Mouse (Mus musculus) spleen, adult 18-20 months (tissue): Measurements from ENCODE around the gene Pten.
A peak's percentile ranks its signal among the peaks of the same experiment; 100 is the strongest.
"Not testable (repeated sequence)": the region's sequence is repeated elsewhere in the genome, so short reads cannot be mapped to it uniquely, and the experiment has no call there.

Experiments used
- DNase-seq, 2 experiments: peaks; one replicate each; pipeline ENCODE4 v3.0.0; 2022; ENCODE audit warnings: mixed read lengths in 2 of 2

The Pten gene

DNA sequence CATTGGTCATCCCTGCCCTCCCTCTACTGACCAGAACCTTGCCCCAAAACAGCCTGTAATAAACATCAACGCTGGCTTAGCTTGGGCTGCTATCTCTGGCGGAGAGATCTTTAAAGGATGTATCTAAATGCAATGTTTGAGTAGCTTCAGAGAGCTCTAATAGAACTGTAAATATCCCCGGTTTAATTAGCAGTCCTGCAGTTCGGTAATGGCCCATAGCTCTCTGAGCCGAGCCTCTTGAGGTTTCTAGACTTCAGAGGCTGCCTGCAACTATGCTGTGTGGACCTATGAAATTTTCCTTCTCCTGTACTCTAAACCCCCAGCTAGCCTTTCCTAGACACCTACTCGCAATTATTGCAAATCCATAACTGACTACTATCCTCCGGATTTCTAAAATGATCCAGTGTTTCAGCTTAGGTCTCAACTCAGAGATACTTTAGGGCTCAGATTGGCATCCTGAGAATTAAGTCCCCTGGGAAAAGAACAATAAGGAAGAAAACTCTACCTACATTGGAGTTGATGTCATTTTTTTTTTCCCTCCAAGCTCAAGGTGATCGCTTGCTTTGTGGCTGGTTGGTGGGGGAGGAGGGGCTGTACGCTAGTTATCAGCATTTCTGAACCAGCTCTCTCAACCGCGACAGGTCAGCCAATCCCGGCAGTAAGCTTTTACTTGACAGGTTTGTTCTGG is 2.0 kb upstream of the Pten start:
- no peak for DNase-seq

DNA sequence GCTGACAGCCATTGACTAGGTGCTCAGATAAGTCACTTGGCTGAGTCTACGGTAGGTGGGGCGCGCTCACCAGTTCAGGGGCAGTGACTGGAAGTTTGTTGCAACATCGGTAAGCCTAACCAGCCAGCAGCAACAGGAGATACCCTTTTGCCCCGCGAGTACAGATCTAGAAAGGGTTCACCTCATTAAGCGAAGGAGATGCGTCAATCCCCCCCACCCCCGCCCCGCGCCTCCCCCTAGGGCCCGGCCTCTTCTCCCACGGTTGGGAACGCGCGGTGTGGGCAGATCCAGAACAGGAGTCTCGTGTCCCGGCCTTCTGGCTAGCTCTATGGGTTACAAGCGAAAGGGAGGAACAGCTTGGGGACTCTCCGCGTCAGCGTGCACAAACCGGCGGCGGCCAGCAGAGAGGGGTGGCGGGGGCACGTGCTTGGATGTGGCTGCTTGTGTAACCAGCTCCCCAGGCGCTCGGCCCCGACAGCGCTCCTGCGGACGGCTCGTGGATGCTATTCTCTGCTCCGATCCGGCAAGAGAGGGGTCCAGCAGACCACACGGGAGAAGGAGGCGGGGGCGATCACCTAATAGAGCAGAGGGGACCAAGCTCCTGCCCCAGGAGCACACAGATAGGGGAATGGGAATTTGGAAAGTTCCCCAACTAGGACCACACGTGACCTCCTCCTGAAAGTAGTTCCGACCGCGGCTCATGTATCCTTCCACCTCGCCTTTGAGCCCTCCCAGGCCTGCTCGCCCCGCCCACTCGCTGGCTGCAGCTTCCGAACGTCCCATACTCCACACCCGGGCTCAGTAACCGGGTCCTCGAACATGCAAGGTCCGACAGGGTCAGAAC is 1.3 kb upstream of the Pten start:
- peak; percentile 93 to 96 for DNase-seq

DNA sequence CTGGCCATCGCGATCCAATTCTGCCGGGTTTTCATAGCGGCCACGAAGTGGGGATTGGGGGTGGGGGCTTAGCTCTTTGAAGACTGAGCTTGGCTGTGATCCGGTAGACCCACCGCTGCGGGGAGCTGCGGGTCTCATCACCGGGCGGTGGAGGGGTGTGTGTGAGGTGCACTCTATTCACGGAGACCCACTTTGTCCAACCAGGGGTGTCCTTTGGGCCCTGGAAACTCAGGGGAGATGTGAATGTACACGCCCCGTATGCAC is 729 bp upstream of the Pten start:
- no peak for DNase-seq

DNA sequence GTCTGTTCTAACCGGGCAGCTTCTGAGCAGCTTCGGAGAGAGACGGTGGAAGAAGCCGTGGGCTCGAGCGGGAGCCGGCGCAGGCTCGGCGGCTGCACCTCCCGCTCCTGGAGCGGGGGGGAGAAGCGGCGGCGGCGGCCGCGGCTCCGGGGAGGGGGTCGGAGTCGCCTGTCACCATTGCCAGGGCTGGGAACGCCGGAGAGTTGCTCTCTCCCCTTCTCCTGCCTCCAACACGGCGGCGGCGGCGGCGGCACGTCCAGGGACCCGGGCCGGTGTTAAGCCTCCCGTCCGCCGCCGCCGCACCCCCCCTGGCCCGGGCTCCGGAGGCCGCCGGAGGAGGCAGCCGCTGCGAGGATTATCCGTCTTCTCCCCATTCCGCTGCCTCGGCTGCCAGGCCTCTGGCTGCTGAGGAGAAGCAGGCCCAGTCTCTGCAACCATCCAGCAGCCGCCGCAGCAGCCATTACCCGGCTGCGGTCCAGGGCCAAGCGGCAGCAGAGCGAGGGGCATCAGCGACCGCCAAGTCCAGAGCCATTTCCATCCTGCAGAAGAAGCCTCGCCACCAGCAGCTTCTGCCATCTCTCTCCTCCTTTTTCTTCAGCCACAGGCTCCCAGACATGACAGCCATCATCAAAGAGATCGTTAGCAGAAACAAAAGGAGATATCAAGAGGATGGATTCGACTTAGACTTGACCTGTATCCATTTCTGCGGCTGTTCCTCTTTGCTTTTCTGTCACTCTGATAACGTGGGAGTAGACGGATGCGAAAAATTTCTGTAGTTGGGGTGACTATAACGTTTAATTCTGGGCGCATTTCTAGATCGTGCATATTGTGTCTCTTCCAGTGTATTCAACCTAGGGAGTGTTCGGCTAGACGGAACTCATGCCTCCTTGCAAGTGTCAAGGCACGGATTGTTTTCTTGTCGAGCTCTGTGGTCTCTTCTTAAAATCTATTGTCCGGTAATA is 815 bp downstream of the Pten start:
- DNase-seq: peak in 1 of 2 experiments; percentile 64

DNA sequence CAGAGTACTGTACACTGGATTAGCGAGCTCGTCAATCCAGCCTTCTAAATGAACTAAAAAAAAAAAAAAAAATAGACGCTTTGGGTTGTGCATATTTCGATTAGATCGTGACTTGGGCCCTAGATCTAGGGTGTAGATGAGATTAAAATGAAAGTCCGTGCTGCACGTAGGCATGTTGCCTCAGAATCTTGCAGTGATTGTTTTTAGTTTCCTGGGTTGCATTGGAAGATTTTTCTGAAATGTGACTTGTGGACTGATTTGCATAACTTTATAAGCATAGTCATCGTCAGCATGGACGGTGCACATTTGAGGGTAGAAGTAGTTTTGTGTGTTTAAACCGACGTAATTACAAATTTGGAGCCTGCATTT is 1.5 kb downstream of the Pten start:
- DNase-seq: no peak

DNA sequence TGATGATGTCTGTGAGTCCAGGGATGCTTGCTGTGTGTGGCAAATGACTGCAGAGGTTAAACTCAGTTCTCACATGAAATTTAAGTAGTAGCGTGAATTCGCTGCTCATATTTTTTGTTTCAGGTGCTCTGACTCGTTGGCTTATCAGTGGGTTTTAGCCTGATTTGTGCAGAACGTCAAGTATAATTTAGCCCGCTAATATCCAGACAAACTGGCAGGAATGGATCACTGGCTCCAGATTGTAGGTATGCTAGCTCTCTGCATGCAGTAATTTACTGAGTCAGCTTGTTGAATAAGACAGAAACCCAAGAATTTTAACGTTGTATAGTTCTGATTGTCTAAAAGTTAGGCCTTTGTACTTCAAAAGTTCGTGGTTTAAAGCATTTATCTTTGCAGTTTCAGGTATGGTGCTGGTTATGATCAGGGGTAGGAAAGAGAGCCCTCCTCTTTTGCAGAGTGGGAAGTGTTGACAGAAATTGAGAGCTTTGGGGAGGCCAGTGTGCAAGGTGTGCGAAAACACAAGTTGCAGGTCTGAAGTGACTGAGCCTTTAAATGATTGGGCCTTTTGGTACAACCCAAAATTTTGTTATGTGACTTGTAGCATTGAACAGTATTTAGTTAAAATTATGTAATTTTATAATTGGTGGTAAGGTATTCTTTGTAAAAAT is 2.2 kb downstream of the Pten start:
- DNase-seq: no peak

DNA sequence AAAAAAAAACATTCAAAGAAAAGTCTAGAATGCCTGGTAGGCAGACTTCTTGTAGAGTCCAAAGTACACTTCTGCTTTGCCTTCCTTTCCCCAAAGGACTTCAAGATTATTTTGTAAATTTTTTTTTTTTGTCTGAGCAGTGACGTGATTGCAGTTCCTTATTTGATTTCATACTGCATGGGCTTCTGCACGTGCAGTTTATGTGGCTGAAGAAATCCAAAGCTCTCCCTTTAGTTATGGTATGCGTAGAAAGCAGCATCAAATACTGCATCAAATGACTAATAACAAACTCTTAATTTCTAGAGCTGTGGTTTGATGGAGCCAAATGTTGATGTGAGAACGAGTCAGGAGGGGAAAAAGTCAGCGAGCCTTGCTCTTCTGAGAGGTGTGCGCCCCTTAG is 3.2 kb downstream of the Pten start:
- no peak for DNase-seq

DNA sequence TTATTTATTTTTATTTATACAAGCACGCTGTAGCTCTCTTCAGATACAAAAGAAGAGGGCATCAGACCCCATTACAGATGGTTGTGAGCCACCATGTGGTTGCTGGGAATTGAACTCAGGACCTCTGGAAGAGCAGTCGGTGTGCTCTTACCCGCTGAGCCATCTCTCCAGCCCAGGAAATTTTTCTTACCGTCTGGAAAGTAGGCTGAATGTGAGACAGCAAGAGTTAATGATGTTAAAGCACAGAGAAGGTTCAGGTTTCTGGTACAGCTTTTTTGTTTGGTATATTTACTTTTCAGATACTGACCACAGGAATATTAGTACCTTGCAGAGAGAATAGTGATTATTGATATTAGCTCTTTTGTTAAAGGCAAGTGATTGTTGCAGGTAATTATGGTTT is 3.9 kb downstream of the Pten start:
- DNase-seq: no peak

DNA sequence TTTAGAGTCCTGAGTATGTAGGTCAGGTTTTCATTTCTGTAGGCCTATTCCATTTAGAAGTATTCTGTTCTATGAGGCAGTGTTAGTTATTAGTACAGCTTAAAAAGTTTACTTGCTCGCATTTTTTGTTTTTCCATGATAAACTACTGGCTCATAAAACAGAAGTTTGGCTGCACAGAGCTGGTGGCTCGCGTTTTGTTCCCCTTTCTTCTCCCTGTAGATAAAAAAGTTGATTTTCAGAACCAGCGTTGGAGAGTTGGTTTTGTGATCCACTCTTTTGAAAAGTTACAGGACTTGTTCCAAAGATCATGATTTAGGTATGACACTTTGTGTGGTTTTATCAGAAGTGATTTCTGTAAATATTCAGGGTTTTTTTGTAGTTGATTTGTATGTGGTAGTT is 5.2 kb downstream of the Pten start:
- no peak for DNase-seq

DNA sequence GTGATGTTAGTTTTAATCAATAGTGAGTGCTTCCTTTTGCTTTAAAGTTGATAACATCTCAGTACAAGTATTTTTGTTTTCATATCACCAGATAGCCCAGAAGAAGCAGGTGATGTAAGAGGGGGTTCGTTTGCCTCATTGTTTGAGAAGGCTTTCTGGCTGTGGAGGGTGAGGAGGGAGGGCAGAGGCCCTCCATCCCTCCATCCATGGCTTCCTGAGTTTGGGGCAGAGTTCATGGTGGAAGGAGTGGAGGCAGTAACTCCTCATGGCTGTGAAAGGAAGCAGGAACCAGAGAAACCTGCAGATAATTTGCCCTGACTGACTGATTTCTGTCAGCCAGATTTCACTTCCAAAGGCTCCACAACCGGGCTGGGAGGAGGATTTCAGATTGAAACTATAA is 21.1 kb downstream of the Pten start:
- DNase-seq: no peak

DNA sequence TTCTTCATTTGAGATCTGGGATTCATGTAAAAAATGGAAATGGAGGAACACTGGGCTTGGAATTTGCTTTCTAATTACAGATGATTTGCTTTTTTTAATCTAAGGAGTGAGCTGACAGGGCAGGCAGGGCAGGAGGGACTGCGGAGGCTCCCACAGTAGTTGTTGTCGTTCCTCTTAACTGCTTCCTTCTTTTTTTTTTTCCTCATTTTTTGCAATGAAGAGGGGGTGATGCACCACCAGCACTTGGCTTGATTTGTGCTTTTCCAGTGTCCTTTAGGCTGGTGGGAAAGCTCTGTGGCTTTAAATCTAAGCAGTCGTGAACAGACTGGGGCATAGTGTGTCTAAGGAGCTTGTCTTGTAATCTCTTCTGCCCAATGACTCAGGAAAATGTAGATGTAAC is 21.8 kb downstream of the Pten start:
- no peak for DNase-seq

DNA sequence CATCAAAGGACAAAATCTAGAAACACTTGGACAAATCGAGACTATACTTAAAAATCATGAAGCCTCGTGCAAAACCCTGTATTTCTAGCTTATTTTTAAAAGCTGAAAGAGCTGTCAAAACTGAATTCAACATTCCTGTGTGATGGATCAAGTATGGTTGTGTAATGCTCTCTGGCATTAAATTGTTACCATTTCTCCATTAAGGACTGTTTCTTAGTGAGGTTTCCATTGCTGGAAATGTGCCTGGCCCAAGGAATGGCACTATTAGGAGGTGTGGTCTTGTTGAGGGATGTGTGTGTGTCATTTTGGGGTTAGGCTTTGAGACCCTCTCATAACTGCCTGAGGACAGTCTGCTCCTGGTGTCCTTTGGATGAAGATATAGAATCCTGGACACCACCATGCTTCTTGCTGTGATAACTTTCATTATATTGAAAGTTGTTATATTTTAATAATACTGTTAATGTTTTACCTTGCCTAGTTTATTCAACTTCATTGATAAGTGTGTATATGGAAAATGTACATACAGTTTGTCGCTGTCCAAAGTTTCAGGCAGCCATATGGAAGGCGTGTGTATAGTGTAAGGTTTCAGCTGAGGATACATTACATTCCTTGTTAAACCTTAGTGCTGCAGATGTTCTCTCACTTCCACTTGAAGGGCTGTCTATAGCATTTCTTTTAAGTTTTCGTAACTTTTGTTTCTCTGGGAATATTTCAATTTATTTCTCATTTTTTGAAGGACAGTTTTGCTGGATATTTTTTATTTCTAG is 24.2 kb downstream of the Pten start:
- no peak for DNase-seq

DNA sequence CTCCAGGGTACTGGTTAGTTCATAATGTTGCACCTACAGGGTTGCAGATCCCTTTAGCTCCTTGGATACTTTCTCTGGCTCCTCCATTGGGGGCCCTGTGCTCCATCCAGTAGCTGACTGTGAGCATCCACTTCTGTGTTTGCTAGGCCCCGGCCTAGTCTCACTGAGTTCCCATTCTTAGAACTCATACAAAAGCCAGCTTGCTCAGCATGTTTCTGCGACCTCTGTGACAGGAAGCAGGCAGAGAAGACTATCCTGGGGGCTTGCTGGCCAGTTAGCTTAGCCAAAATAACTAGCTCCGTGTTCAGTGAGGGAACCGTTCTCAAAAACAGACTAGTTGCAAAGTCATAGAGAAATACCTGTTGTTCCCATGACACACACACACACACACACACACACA is 30.1 kb downstream of the Pten start:
- DNase-seq: not testable (repeated sequence)

DNA sequence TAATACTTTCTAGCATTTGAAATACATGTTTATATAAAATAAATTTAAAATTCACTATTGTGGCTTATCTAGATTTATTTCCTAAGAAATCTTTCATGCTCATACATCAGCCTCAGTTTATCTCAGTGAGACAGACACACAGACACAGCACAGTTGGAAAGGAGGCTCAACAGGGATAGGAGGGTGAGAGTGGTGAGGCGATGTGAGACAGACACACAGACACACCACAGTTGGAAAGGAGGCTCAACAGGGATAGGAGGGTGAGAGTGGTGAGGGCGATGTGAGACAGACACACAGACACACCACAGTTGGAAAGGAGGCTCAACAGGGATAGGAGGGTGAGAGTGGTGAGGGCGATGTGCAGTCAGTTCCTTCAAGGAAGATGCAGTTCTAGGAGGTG is 30.7 kb downstream of the Pten start:
- not testable (repeated sequence) for DNase-seq

DNA sequence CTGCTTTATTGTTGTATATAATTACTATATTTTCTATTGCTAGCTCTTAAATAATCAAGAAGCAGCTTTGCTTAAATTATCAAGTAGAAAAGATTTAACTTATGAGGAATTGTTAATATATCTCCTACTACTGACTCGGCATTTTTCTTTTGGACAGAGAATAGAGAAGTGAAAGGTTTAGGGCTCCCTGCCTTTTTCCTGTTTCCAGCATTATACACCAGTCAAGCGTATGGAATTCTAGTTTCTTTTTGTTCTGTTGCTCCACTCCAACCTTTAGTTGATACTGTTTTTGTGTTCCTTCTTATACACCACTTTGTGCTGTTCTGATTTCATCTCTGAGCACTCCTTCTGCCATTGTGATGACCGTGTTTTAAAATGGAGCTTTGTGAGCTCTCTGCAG is 32.2 kb downstream of the Pten start:
- no peak for DNase-seq

DNA sequence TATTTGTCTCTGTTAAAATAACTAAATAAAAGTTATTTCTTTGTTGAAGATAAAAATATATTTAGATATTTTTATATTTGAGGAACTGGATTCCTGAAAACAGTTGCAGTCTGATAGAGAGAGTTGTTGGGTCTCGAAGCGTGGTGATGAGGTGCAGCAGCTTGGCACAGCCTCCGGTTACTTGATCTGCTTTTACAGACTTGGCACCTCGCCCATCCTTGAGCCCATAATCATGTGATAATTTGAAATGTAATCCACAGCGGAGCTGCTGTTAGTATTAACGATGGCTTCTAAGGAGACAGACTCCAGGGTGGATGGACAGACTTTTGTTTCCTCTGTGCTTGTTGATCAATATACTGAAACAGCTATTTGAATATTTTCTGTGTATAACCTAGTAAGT is 35.3 kb downstream of the Pten start:
- DNase-seq: peak in 1 of 2 experiments; percentile 27

DNA sequence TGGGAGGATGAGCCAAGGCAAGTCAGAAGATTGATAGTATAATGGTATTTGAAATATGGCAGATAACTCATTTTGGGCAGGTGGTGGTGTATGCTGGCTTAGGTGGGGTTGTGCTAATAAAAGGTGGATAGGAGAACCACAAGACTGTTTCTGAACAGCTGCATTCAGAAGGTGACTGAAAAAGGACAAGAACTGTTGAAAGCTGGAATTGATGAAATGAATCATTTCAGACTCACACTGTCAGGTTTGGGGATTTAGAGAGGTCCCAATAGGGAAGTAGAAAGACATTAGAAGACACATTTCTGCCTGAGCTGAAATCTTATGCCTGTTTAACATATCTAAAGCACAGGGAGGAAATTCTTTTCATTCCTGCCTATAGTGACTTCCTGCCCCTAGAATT is 36.6 kb downstream of the Pten start:
- no peak for DNase-seq

DNA sequence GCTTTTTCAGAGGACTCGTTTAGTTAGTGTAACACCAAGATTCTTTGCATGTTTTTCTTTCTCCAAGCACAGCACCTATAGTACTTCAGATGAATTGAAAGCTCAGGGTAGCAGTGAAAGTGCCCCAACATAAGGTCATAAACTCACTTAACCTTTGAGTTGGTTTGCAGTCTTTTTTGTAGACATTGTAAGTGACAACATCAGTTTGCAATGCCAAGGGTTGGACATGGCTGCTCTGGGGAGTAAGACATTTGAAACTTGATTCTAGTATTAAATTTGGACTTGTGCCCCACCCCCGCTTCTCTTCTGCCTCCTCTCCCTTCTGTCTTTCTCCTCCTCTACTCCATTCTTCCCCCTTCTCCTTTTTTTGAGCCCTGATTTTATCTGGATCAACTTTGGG is 43.3 kb downstream of the Pten start:
- DNase-seq: no peak

DNA sequence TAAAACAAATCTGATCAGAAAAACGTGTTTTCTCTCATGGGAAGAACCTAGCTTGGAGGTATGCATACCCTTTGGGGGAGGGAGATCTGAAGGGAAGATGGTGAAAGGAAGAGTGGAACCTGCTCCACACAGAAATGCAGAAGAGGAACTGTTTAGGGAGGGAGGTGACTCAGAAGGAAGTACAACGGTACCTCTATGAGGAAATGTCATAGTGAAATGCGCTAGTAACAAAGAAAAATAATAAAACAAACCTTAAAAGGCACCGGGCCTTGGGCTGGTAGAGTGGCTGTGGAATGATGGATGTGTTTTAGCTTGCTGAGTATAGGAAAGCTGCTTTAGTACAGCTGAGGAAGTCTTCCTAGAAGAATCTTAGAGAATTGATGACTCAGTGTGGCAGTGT is 47.4 kb downstream of the Pten start:
- DNase-seq: no peak

DNA sequence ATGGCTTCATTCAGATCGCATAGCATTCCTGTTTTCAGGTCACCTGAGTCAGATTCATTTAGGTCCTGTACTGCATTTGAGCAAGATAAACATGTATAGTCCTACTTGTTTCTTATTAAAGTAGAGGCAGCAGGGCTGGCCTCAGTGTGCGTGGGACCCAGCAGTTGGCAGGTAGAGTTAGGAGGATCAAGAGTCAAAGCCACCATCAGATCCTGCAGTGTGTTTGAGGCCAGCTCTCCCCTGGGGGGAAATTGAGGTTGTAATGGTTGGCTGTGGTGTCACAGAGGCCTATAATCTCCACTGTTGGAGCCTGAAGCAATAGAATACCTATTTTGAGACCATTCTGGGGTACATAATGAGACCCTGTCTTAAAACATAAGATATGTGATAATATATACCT is 50.3 kb downstream of the Pten start:
- no peak for DNase-seq

DNA sequence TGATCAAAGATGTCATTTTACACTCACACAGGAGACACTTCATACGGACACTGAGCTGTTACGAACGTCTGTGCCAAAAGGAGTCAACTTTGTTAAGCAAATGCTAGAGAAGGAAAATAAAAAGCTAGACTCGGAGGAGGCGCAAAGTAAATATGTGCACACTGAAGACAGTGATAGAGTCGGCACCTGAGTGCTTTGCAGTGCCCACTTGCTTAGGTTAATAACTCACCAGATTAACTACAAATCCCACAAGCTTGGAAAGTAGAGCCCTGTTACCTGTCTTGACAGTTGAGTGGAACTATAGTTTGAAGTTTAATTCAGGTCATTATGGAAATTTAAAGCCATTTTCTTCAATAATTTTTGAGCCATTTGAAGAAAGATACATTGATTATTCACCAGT is 51.4 kb downstream of the Pten start:
- no peak for DNase-seq

DNA sequence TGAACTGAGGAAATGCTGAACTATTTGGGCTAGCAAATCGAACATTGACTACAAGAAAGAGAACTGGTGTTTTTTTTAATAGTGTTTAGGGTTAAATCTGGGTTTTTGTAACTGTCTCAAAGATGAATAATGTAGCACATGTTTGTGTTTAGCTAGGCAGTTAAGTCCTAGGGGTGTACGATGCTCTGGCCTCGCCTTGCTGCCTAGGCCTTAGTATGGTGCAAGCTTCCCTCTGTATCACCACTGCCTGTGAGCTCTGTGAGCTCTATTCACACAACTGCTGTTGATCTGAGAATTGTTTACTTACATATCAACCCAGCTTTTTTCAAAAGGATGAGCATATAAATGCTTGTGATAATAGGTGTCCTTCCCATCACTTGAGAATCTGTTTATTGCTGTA is 51.8 kb downstream of the Pten start:
- DNase-seq: no peak
